Mouse (Mus musculus): ENCODE data around the gene Nrbp1.

The Nrbp1 gene

GRCm38 (mm10) chr5:31240637-31241521, at the start of gene Nrbp1, which contains the start of gene Gm9970:
Nrbp1 (plus strand) TSS chr5:31240864.
Gm9970 (minus strand) TSS chr5:31241232.
- DNase-seq (ENCODE audit: low spot score) = peak; percentile 97

GRCm38 (mm10) chr5:31192045-31192938, 48.4 kb upstream of the Nrbp1 start:
- no peak for DNase-seq (ENCODE audit: low spot score)

DNA sequence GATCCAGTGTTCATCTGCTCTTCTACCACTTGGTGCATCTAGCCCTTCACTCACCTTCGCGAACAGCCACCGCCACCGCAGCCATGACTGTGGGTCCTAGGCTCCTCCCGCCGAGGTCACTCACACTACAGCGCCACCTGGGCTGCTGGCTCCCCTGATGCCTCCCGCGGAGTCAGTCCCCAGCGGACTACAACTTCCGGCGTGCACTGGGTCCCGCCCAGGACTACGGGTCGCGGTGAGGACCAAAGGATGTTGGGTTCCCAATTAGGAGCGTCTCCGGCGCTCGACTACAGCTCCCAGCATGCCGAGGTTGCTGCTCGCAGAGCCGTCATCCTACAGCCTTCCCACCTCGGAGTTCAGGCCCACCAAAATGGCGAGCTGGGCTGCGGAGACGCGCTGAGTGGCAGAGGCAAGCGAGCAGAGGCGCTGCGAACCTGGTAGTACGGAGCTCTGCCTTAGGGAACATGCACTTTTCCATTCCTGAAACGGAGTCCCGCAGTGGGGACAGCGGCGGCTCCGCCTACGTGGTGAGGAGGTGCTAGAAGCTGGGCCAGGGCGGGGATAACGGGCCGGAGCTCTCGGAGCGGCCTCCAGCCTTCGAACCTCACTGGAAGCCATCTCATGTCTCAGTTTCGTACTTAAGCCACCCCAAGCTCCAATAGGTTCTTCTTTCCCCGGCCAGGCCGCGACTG, 47.6 kb upstream of the Nrbp1 start, which contains the start of the genes Snx17 and Eif2b4:
TSS of gene Snx17 (plus strand) at position 289 of the 692 bp plus-strand sequence.
TSS of gene Eif2b4 (minus strand) at position 492 of the 692 bp plus-strand sequence.
- DNase-seq (ENCODE audit: low spot score) = peak; percentile 99

GRCm38 (mm10) chr5:31193631-31194281, 46.9 kb upstream of the Nrbp1 start:
- DNase-seq (ENCODE audit: low spot score) = peak; percentile 29

DNA sequence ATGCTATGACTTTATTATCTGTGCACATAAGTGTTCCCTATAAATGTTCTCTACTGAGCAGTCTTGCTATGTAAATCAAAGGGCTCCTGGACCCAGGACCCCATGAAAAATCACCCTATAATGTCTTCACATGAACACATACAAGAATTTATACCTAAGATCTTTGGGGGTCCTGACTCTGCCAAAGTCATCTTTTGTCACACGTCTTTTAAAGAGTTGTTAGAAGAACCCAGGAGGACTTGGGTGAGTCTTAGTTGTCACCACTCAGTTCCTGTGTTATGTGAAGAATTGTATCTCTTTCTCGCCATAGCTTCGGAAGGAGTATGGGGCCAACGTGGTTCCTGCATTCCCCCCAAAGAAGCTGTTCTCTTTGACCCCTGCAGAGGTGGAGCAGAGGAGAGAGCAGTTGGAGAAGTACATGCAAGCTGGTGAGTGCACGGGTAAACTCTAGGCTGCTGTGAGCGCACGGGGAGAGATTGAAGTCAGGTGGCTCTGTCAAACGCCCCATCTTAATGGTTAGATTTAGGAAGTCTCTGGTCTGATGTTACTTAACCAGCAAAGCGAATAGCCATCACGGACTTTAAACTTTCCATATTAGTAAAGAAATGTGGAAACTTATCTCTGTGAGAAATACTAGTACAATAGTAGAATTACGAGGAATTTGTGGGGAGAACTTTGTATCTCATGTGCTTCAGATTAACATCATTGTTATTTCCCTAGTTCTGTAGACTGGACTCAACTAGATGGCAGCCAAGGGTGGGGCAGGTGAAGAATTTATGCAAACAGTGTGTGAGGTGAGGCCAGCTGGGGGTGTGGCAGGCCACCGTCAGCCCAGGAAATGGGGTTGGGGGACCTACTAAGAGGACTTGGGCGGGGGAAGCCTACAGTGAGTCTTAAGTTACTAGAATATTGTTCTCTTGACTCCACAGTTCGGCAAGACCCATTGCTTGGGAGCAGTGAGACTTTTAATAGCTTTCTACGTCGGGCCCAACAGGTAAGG, 45.9 kb upstream of the Nrbp1 start:
- no peak for DNase-seq (ENCODE audit: low spot score)

DNA sequence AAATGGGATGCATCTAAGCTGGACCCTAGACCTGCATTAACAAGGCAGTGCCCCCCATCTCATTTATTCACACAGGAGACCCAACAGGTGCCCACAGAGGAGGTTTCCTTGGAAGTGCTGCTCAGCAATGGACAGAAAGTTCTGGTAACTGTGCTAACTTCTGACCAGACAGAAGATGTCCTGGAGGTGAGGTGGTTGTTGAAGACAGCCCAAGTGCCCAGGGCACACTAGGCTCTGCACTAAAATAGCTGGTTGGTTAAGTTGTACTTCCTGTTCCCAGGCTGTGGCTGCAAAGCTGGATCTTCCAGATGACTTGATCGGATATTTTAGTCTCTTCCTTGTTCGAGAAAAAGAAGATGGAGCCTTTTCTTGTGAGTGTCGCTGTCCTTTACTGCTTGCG, 45.0 kb upstream of the Nrbp1 start:
- no peak for DNase-seq (ENCODE audit: low spot score)

- no peak for DNase-seq (ENCODE audit: low spot score)
Measured at GRCm38 (mm10) chr5:31196207-31196606, 44.5 kb upstream of the Nrbp1 start.

DNA sequence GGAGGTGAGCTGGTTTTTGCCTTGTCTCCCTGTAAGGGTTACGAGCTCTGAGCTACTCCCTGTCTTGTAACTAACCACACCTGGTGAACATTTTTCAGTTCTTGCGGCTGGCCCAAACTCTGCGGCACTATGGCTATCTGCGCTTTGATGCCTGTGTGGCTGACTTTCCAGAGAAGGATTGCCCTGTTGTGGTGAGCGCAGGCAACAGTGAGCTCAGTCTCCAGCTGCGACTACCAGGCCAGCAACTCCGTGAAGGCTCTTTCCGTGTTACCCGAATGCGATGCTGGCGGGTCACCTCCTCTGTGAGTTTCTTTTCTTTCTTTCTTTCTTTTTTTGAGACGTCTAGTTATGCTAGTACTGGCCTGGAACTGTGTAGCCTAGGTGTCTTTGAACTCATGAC, 43.6 kb upstream of the Nrbp1 start:
- DNase-seq (ENCODE audit: low spot score) = no peak

GRCm38 (mm10) chr5:31198170-31198569, 42.5 kb upstream of the Nrbp1 start:
- no peak for DNase-seq (ENCODE audit: low spot score)

GRCm38 (mm10) chr5:31198616-31199320, 41.9 kb upstream of the Nrbp1 start:
- DNase-seq (ENCODE audit: low spot score) = no peak

DNA sequence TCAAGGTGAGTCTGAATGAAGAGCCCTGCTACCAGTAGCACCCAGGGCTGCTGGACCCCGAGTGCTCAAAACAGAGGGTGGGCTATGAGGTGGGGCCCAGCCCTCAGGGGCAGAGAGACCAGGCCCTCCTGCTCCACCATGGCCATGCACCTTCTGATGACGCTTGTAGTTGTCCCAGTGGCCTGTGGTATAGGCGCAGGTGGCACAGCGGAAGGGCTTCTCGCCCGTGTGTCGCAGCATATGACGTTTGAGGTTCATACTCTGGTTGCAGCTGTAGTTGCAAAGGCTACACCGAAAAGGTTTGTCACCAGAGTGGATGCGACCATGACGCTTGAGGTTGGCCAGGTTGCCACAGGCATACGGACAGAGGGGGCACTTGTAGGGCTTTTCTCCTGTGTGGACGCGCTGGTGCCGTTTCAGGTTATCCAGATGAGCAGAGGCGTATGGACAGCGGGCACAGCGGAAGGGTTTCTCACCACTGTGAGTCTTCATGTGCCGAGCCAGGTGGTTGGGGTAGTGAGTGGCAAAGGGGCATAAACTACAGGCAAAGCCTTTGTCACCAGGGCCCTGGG, 41.3 kb upstream of the Nrbp1 start:
- no peak for DNase-seq (ENCODE audit: low spot score)

DNA sequence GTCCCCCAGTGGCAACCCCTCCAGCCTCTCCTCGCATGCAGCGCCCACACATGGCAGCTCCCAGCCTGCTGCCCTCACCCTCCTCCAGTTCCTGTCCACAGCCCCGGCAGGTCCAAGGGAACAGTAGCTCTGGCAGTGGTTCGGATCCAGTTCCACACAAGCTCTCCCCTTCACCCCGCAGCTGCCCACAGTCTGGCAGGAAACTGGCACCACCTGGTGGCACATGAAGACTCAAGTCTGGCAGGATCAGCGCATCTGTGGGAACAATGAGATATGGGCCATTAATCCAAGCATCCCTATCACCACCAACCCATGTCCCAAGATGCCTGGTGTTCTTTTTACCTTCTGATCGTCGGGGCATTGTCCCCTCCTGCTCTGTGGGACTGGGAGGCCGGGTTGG, 40.8 kb upstream of the Nrbp1 start:
- DNase-seq (ENCODE audit: low spot score) = no peak

DNA sequence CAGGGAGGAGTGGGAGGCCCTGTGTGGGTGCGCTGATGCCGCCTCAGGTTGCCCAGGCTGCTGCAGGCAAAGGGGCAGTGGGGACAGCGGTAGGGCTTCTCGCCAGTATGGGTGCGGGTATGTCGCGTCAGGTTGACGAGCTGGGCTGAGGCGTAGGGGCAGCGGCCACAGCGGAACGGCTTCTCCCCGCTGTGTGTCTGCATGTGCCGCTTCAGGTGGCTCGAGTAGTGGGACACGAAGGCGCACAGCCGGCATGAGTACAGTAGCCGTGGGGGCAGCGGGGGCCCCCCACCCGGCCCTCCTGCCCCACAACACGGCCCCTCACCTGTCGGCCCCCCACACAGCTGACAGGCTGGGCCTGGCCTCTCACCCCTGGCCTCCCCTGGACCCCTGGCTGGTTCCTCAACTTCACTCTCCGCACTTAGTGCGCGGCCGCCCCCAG, 40.3 kb upstream of the Nrbp1 start:
- DNase-seq (ENCODE audit: low spot score) = no peak

- DNase-seq (ENCODE audit: low spot score) = no peak
Measured at GRCm38 (mm10) chr5:31201042-31201741, 39.5 kb upstream of the Nrbp1 start.

DNA sequence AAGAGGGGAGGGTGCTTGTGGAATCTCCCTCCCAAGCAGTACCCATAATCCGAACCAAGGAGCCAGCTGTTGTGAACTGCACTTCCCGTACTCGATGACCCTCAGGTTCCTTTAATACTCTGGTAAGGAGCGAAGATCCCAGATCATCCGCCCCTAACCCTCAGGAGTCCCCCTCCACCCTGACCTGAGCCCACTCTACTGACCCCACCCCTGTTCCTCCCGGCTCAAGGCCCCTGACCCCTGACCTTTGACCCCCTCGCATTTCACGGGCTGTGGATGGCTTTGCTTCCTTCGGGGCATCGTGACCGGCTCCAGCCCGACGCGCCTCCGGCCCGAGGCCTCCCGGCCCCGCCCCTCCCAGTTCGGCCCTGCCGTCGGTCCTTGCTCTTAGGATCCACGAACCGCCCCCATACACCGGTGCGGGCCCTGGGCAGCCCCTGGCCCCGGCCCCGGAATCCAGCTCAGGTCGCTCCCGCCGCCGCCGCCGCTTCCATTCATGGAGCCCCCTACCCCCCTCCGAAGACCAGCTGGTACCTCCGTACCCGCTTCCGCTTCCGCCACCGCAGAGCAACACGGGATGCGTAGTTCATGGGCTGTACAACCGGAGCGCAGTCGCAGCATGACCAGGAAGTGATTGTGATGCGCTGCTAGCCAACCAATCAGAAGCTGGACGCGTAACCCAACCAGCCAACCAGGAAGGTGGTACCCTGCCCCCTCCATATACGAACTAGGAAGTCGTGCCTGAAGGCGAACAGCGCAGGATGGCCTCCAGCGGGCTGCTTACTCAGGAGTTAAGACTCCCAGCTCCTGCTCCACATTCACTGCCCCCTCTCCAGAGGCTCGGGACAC, 38.7 kb upstream of the Nrbp1 start, which contains the start of gene Zfp513:
TSS of gene Zfp513 (minus strand) at position 562 of the 849 bp plus-strand sequence.
- peak; percentile 98 for DNase-seq (ENCODE audit: low spot score)

- DNase-seq (ENCODE audit: low spot score) = no peak
Measured at GRCm38 (mm10) chr5:31202933-31203332, 37.7 kb upstream of the Nrbp1 start.

- DNase-seq (ENCODE audit: low spot score) = no peak
Measured at GRCm38 (mm10) chr5:31203866-31204265, 36.8 kb upstream of the Nrbp1 start.

Measured in embryo, embryonic 10.5 days (tissue).